Mouse (Mus musculus) cerebellum, postnatal 25 days (tissue): ENCODE results near the gene Il11ra1.
A peak's percentile ranks its signal among the peaks of the same experiment; 100 is the strongest.
"Not testable (repeated sequence)": the region's sequence is repeated elsewhere in the genome, so short reads cannot be mapped to it uniquely, and the experiment has no call there.

Source experiments
- DNase-seq, 2 experiments: peaks; one replicate each; pipeline ENCODE4 v3.0.0; 2021; ENCODE audit warnings: mixed read lengths in 2 of 2

The Il11ra1 gene

GRCm38 (mm10) chr4:41755338-41756305 lies 55.8 kb downstream of the Il11ra1 start, which contains the start of gene Sigmar1:
Gene Sigmar1 (minus strand): TSS chr4:41756157.
- DNase-seq: peak; percentile 91 to 92

DNA sequence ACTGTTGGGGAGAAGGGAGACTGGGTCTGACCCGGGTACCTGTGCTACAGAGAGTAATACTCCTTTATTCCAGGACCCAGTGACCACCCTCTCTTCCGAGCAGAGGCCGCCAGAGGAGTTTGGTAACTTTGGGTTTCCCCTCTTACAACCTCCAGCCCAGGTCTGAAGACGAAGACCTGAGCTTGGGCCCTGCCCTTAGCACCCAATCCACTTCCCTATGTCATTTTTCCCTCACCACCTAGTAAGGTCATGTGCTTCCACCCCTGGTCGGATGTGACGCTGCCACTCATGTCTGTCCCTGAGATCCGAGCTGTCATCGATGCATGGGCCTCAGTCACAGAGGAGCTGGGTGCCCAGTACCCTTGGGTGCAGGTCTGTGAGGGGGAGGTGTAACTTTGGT lies 56.7 kb downstream of the Il11ra1 start:
- DNase-seq: no peak

DNA sequence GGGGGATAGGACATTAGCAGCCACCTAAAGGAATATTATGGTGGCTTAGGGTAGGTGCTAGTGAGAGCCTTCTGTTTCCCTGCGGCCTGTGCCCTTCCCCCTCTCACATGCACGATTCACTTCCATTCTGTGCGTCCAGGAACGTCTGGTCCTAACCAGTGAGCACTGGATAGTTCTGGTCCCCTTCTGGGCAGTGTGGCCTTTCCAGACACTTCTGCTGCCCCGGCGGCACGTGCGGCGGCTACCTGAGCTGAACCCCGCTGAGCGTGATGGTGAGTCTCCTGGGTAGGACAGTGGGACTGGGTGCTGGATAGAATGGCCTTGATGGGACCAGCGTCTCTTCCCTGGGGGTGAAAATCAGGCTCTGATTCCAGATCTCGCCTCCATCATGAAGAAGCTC lies 57.5 kb downstream of the Il11ra1 start:
- peak in 1 of 2 experiments; percentile 31 for DNase-seq

- DNase-seq: no peak
These were observed 58.2 kb downstream of the Il11ra1 start for GRCm38 (mm10) chr4:41758021-41758420.

GRCm38 (mm10) chr4:41758701-41759100 lies 58.9 kb downstream of the Il11ra1 start:
- no peak for DNase-seq

- DNase-seq: peak in 1 of 2 experiments; percentile 63
These were observed 59.4 kb downstream of the Il11ra1 start for GRCm38 (mm10) chr4:41759206-41759605.

DNA sequence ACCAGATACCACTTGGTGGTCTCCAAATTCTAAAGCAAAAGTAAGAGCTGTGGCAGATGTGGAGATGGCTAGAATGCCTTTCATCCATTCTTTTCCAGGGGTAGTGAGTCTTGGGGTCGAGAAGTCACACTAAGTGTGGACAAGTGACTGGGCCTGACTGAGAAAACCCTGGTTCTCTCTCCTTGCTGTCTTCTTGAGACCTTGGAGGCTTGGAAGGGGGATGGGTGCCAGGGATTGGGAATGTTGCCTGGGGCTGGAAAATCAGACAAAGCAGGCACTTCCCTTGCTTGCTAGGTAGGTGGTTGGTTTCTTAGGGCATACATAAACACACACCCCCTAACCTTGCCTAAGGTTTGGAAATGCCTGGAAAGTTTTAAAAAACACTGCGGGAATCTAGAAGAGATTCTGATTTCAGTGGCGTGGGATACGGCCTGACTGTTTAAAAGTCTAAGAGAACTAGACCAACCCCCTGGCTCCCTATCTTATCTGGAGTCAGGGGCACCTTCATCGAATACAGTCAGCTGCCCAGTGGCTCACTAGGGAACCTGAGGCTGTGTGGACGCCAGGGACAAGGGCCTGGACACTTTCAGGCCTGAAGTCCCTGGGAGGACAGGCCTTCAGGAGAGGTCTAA lies 60.0 kb downstream of the Il11ra1 start:
- peak in 1 of 2 experiments; percentile 50 for DNase-seq

DNA sequence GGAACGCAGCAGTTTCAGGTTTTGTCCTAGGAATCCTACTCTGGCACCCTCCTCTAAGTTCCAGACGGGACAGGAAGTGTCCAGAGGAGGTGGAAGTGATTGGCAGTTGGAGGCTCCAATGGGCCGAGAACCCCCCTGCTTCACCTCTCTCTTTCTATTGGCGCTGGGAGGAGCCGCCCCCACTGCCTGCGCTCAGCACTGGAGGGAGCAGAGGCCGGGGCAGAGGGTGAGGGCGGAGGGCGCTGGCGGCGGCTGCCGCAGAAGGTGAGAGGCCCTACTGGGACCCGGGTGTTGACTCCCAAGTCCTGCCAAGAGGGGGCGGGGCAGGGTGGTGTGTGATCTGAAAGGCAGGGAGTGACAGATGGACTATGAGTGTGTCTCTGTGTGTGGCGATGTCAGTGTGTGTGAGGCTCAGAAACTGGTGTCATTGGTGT lies 60.5 kb downstream of the Il11ra1 start:
- peak; percentile 93 to 96 for DNase-seq

- DNase-seq: peak in 1 of 2 experiments; percentile 43
These were observed 61.1 kb downstream of the Il11ra1 start for GRCm38 (mm10) chr4:41760911-41761310.

DNA sequence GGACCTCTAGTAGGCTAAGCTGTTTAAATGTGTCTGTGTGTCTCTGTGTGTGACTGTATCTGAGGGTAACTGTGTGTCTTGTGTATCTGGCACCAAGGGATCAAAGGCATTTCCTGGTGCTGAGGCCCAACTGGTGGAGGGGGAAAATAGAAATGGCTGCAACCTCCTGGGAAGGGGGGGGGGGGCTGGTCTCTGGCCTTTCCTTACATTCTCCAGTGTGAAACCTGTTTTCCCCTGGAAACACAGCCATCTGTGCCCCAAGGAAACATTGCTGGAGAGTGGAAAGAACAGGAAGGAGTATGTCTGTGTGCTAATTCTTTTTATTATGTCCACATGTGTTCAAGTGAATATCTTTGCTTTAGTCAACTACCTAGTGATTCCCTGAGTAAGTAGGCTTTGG lies 61.9 kb downstream of the Il11ra1 start:
- no peak for DNase-seq

GRCm38 (mm10) chr4:41762099-41762687 lies 62.4 kb downstream of the Il11ra1 start:
- peak in 1 of 2 experiments; percentile 42 for DNase-seq

GRCm38 (mm10) chr4:41762688-41763114 lies 62.9 kb downstream of the Il11ra1 start:
- peak; percentile 57 to 71 for DNase-seq

DNA sequence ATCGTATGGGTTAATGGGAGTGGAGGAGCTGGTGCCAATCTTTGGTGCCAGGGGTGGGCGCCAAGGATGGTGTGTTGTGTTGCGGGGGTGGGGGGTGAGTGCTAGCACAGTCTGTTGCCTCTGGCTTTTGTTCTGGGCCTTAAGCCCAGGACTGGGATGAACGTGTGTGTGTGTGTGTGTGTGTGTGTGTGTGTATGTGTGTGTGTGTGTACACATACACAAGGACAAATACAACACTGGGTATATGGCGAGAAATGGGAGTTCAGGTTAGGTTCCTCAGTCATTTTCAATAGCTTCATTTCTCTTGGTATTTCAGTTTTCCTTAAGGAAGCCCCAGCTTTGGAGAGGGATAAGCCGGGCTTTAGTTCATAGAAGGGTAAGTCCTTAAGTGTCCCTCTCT lies 63.4 kb downstream of the Il11ra1 start:
- not testable (repeated sequence) for DNase-seq

GRCm38 (mm10) chr4:41767301-41767700 lies 67.5 kb downstream of the Il11ra1 start:
- peak in 1 of 2 experiments; percentile 31 for DNase-seq

GRCm38 (mm10) chr4:41772946-41773345 lies 73.2 kb downstream of the Il11ra1 start:
- not testable (repeated sequence) for DNase-seq

DNA sequence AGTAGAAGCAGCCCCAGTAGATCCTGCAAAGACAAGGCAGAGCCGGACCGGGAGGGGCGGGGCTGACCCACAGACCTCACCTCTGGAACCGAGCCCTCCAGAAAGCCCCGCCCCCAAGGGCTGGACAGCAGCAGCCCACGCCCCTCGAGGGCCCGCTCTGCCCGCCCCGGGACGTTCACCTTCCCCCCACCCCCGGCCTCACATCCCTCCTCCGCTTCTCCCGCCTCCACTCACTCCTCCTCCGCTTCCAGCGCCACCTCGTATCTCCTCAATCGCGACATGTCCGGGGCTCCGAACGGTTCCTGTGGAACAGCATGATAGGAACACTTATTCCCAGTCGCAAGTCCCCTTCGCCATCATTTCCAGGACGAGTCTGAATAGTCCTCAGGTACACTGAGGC lies 73.7 kb downstream of the Il11ra1 start:
- DNase-seq: peak; percentile 74 to 77

- peak; percentile 83 to 88 for DNase-seq
These were observed 74.2 kb downstream of the Il11ra1 start, which contains the start of gene Ccl27a for GRCm38 (mm10) chr4:41774002-41774401. Gene Ccl27a (minus strand): TSS chr4:41774247.

DNA sequence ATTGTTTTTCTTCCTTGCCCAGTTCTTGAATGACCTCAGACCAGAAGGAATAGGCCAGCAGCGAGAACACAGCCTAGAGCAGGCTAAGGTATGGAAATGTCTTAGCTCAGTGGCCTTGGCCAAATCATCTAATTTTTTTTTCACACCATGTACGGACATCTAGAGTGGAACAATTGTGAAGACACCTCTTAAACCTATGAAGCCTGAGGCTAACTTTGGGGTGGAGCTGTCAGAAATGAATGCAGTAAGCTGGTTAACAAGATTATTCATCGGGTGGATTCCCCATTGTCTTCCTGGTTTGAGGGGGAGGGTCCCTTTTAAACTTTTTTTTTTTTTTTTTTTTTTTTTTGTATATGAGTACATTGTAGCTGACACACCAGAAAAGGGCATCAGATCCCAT lies 74.7 kb downstream of the Il11ra1 start:
- DNase-seq: peak in 1 of 2 experiments; percentile 33

GRCm38 (mm10) chr4:41775840-41776239 lies 76.1 kb downstream of the Il11ra1 start:
- not testable (repeated sequence) for DNase-seq

- not testable (repeated sequence) for DNase-seq
These were observed 81.5 kb downstream of the Il11ra1 start for GRCm38 (mm10) chr4:41781271-41781670.

DNA sequence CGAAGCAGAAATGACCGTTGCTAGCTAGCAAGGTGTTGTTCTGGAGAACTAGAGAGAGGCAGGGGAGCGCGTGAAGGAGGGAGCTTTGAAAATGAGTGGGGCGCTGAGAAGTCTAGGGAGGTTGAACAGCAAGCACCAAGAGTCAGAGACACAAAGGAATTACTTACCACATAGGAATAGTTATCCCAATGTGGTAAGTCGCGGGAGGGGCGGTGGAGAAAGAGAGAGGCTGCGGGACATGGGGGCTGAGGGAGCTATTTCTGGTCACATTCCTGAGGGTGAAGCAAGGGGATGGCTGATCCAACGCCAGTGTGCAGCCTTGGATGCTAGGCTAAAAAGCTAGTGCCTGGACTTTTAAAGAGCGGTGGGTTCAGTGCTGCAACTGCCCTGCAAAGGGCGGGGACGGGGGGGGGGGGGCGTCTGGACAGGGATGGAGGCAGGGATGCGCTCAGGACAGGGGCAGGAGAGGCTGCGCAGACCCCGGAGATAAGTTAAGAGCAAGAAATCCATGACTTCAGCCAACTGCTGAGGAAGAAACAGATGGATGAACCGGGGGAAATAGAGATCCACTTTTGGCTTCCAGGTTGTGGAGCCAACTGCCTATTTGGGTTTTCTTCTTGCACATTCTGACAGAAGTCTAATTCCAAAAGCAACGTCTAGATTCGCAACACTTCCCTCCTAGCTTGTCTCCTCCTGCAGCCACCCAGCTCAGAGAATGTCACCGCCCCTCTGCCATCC lies 82.1 kb downstream of the Il11ra1 start:
- DNase-seq: peak in 1 of 2 experiments; percentile 28

DNA sequence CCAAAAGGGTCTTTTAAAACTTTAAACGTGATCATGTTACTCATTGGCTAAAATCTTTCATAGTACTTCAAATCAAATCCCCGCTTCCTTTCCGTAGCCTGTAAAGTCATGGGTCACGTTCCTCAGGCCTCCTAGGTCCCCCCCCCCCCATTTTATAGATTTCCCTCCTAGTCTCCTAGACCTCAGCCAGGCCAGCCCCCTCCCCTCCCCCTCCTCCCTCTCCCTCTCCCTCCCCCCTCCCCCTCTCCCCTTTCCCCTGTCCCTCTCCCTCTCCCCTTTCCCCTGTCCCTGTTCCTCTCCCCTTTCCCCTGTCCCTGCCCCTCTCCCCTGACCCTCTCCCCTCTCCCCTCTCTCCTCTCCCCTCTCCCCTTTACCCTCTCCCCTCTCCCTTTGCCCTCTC lies 82.9 kb downstream of the Il11ra1 start:
- DNase-seq: not testable (repeated sequence)
